ENCODE assay signal across 23 mouse cellular contexts in genomic region chr4:100276482-100276881, GRCm38 (mm10).
DNase-seq lines count a peak whose midpoint lies in the region; ATAC-seq and TF ChIP-seq lines count a peak whose summit lies in the region.
"Had no signal": no experiment of that assay in that cellular context is flagged by ENCODE, and none has a peak within 500 bp of the region (broad histone marks: within the 10 kb centered on the region; RNA-seq: fewer than 3 reads in every experiment).

No protein-coding gene starts in this region.

- peak; percentile 76 for ATAC-seq in cerebellum, adult (ENCODE audit: insufficient number of reproducible peaks, low FRiP score, low TSS enrichment)
- ATAC-seq: CD4-positive, CD25-positive, alpha-beta regulatory T cell, adult 4 months; forebrain, embryonic 15.5 days; intestine, embryonic 16.5 days; midbrain, embryonic 15.5 days had no signal

- no peak for TF ChIP-seq CTCF in layer of hippocampus, adult 2 months (conservative IDR thresholded peaks at IDR 0.05)

- peak overlapping the region; percentile 52; the same call in 1 of the 2 replicates for H3K27ac ChIP-seq in layer of hippocampus, adult 2 months
- H3K27ac ChIP-seq: forebrain, embryonic 15.5 days; heart, embryonic 15.5 days; left cerebral cortex, adult 2 months; liver, embryonic 14.5 days; midbrain, embryonic 15.5 days had no signal

- DNase-seq in layer of hippocampus, adult 2 months (ENCODE audit: low spot score in 2 of 2): no peak
- DNase-seq in layer of hippocampus, adult 11-12 months (ENCODE audit: low spot score): no peak
- peak; percentile 64 to 67 for DNase-seq in cerebellum, adult 18-20 months
- DNase-seq in cerebellum, postnatal 10 days: peak; percentile 75 to 79
- DNase-seq in kidney, postnatal 10 days: no peak
- no peak for DNase-seq in adrenal gland, adult (ENCODE audit: inconsistent age in 2 of 2, low spot score in 1 of 2)
- DNase-seq in ovary, postnatal 36 days (ENCODE audit: low spot score): no peak
- DNase-seq: adrenal gland, adult 2 months; adrenal gland, postnatal 36 days; kidney, adult 9 months; kidney, postnatal 14 days; lung, adult 2 months; lung, postnatal 10 days; right cerebral cortex, adult 18-20 months; right cerebral cortex, postnatal 4 days had no signal

- no peak overlapping the region for H3K4me3 ChIP-seq in layer of hippocampus, adult 2 months
- H3K4me3 ChIP-seq: forebrain, embryonic 15.5 days; heart, embryonic 15.5 days; left cerebral cortex, adult 2 months; midbrain, embryonic 15.5 days had no signal

Comparison
In these comparisons a context has a peak if more than half of its experiments do, and no peak if none do; other contexts are left out.
1. DNase-seq: peak in cerebellum, adult 18-20 months (2 of 2) and cerebellum, postnatal 10 days (2 of 2); none in layer of hippocampus, adult 2 months (0 of 2), layer of hippocampus, adult 11-12 months (single experiment), kidney, postnatal 10 days (single experiment), adrenal gland, adult (0 of 2) and ovary, postnatal 36 days (single experiment).